Mouse (Mus musculus) midbrain, embryonic 12.5 days (tissue): ENCODE results near the gene Cd7. TPM values are rescaled to one million over a fixed set of nuclear protein-coding genes. Genes with fewer than 3 reads are reported as not detected.

Experiments
- ATAC-seq: fragments of 200-750 bp; cut with Nextera tagmentation; 2 replicates; pipeline ENCODE4 v1.8.0; 2017; ENCODE audit warnings: low read depth, moderate TSS enrichment, moderate library complexity; ENCODE audit not compliant: low FRiP score
- H3K27ac ChIP-seq: fragments of 300-500 bp; sonication (generic); replicated peaks from 2 replicates; pipeline ENCODE4 v1.5.1; 2016; ENCODE audit warnings: mild to moderate bottlenecking
- H3K27me3 ChIP-seq: fragments of 300-500 bp; sonication (generic); 2 replicates; pipeline ENCODE4 v1.6.1; 2016; ENCODE audit warnings: mild to moderate bottlenecking
- H3K36me3 ChIP-seq: fragments of 300-500 bp; sonication (generic); 2 replicates; pipeline ENCODE4 v1.6.1; 2016
- H3K4me1 ChIP-seq: fragments of 300-500 bp; sonication (generic); 2 replicates; pipeline ENCODE4 v1.6.1; 2016
- H3K4me2 ChIP-seq: fragments of 300-500 bp; sonication (generic); replicated peaks from 2 replicates; pipeline ENCODE4 v1.6.1; 2016; ENCODE audit warnings: mild to moderate bottlenecking, moderate library complexity
- H3K4me3 ChIP-seq: fragments of 300-500 bp; sonication (generic); 2 replicates; pipeline ENCODE4 v1.5.1; 2016; ENCODE audit warnings: mild to moderate bottlenecking
- H3K9ac ChIP-seq: fragments of 300-500 bp; sonication (generic); replicated peaks from 2 replicates; pipeline ENCODE4 v1.6.1; 2016; ENCODE audit warnings: mild to moderate bottlenecking, moderate library complexity
- H3K9me3 ChIP-seq: fragments of 300-500 bp; sonication (generic); 2 replicates; pipeline ENCODE4 v1.6.1; 2016; ENCODE audit warnings: mild to moderate bottlenecking
- WGBS: fragments of 180-500 bp; shearing (Covaris S2); methylation state at CpG from one replicate; pipeline ENCODE4 v1.1.7; 2016; 5-methylcytosine and 5-hydroxymethylcytosine counted together
- polyA plus RNA-seq: library from polyadenylated mRNA; unstranded; fragments of >200 nt; fragmentation: Nextera tagmentation; extraction: Ambion mirVana; gene quantifications from 2 replicates; pipeline ENCODE4 v1.2.1, GENCODE M21; 2016

Cd7 gene
- polyA plus RNA-seq, 1 experiment from 2014 or later, result not detected

DNA sequence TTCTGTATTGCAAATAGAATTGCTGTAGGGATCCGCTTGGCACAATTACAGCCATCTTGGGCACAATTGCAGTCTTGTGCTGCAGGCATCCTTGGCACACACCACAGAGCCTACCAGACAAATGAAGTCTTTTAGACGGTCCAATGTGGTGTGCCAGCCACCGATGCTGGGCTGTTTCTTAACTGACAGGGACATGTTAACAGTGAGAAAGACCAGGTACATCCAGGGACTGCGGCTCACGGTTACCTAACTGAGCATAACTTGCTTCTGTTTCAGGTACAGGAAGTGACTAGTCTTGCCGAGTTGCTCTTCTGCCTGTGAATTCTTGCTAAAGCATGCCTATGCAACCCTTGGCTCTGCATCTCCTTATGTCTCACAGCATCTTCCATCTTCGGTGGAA is 25.6 kb downstream of the Cd7 start:
- WGBS, result 87% methylated on average over 7 of the region's 7 CpGs
- no peak overlapping the region for H3K9ac ChIP-seq
- no peak for ATAC-seq
- no peak overlapping the region for H3K27ac ChIP-seq
- no peaks in the 10 kb centered on the region for H3K4me1 ChIP-seq
- no peak overlapping the region for H3K4me2 ChIP-seq
- no peaks in the 10 kb centered on the region for H3K9me3 ChIP-seq
- H3K36me3 ChIP-seq, result no peaks in the 10 kb centered on the region
- no peak overlapping the region for H3K4me3 ChIP-seq
- H3K27me3 ChIP-seq, result peaks cover 4% of the 10 kb centered on the region; the same call in 1 of the 2 replicates

DNA sequence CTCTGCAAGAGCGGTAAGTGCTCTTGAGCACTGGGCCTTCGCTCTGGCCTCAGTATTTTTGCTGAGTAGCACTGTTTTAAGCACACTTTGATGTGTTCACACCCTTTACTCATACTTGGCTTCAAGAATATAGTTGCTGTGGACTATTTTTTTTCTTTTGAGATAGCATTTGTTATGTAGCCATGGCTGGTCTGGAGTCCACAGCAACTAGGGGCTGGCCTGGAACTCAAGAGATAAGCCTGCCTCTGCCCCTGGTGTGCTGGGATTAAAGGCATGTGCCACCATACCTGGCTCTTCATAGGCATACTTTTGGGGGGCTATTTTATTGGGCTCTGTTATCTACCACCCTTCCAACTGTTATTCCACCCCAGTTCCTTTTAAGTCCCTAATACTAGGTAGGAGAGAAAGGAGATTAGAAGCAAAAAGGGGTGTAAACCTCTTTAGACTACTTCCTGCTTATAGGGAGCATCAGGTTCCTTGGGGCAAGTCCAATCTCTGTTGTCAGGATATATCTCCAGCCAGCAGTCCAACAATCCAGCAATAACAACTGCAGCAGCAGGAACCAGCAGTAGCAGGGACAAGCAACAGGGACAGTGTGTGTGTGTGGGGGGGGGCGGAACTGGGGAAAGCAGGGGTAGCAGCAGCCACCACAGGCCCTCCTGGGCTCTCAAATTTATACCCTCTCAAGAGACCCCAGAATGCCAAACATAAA is 29.0 kb downstream of the Cd7 start:
- Histone ChIP-seq H3K9ac (no peak overlapping the region), H3K27me3 (0 out of 2 replicates have a peak, but pooled peaks cover 4% of the 10 kb centered on the region), H3K4me2 (no peak overlapping the region), H3K4me3 (no peak overlapping the region), H3K9me3 (no peaks in the 10 kb centered on the region), H3K27ac (no peak overlapping the region), H3K36me3 (no peaks in the 10 kb centered on the region), H3K4me1 (no peaks in the 10 kb centered on the region)
- 88% methylated on average over 3 of the region's 3 CpGs for WGBS
- no peak for ATAC-seq

DNA sequence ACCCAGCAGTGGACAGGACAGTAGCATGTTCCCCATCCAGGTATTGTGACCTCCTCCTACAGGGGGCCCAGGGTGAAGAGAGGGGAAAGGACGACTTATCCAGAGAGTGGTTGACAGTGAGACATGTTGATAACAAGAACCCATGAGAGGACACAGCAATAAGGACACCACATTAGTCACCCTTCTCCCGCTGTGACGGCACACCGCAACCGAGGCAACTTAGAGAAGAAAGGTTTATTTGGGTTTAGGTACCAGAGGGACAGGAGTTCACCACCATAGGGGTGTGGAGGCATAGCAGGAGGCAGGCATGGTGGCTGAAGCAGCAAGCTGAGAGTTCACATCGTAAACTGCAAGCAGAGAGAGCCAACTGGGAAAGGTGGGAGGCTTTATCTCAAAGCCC is 33.0 kb downstream of the Cd7 start:
- Histone ChIP-seq H3K9ac (no peak overlapping the region), H3K4me3 (no peak overlapping the region), H3K27me3 (no peaks in the 10 kb centered on the region), H3K9me3 (no peaks in the 10 kb centered on the region), H3K4me1 (0 out of 2 replicates have a peak, but pooled peaks cover 3% of the 10 kb centered on the region), H3K27ac (no peak overlapping the region), H3K36me3 (no peaks in the 10 kb centered on the region), H3K4me2 (no peak overlapping the region)
- ATAC-seq, result no peak
- WGBS, result 80% methylated on average over 6 of the region's 6 CpGs

DNA sequence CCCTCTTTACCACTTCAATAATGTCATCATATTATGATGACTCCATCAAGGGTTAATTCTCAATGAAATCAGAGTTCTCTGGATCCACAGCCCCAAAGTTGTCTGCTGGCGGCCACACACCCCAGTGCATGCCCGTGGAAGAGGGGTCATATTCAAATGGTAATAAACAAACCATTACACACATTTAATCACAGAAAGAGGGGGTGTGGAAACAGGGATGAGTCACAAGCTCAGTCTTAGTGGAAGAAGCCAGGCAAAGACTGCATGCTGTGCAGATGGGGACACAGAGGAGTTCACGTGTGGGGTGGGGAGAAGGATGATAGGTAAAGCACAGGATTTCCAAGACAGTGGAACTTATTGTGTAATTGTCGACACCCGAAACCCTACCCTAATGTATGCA is 34.9 kb downstream of the Cd7 start:
- no peak for ATAC-seq
- H3K4me3 ChIP-seq, result no peak overlapping the region
- no peak overlapping the region for H3K9ac ChIP-seq
- no peaks in the 10 kb centered on the region for H3K36me3 ChIP-seq
- 0 out of 2 replicates have a peak, but pooled peaks cover 3% of the 10 kb centered on the region for H3K4me1 ChIP-seq
- no peak overlapping the region for H3K27ac ChIP-seq
- H3K4me2 ChIP-seq, result no peak overlapping the region
- H3K9me3 ChIP-seq, result no peaks in the 10 kb centered on the region
- WGBS, result 72% methylated on average over 5 of the region's 5 CpGs
- H3K27me3 ChIP-seq, result no peaks in the 10 kb centered on the region

DNA sequence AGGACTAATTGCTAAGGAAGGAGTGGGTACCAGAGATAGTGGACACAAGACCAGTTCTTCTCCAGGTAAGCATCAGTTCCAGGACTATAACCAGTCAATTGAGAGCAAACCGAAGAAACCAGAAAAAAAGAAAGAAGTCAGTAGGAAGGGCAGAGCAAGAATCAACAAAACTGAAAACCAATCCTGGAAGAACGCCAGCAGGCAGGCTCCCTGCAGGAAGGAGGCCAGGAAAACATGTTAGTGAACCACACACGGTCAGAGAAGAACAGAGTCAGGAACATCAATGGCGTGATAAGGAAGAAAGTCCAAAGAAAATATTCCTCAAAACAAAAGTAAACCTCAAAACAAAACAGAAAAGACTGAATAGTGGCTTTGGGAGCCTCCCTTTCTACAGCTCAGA is 37.3 kb downstream of the Cd7 start:
- Histone ChIP-seq H3K9me3 (no peaks in the 10 kb centered on the region), H3K9ac (no peak overlapping the region), H3K27ac (no peak overlapping the region), H3K36me3 (peaks cover 5% of the 10 kb centered on the region; the same call in 1 of the 2 replicates), H3K4me2 (no peak overlapping the region), H3K4me3 (no peak overlapping the region), H3K27me3 (no peaks in the 10 kb centered on the region), H3K4me1 (0 out of 2 replicates have a peak, but pooled peaks cover 3% of the 10 kb centered on the region)
- 76% methylated on average over 4 of the region's 4 CpGs for WGBS
- no peak for ATAC-seq

DNA sequence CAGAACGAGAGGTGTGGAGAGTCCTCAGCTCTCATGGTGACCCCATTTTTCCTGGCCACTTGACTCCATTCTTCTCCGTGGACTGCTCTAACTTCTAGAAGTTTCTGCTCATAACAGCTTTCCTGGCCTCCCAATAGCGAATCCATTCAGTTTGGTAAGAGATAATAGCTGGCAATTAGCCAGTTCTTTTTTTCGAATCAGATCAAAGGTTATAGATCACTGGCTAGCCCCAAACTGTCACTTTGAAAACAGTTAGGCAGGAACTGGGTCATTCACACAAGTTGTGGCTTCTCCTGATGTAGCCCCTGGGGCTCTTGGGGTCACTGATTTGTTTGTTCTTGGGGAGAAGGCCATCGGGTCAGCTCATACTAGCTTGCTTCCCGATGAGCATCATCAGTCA is 44.5 kb downstream of the Cd7 start:
- Histone ChIP-seq H3K27ac (no peak overlapping the region), H3K9me3 (no peaks in the 10 kb centered on the region), H3K27me3 (no peaks in the 10 kb centered on the region), H3K9ac (no peak overlapping the region), H3K4me1 (peaks cover 20% of the 10 kb centered on the region), H3K4me3 (no peak overlapping the region), H3K4me2 (no peak overlapping the region), H3K36me3 (peaks cover 5% of the 10 kb centered on the region; the same call in 1 of the 2 replicates)
- WGBS, result 89% methylated on average over 6 of the region's 6 CpGs
- no peak for ATAC-seq

DNA sequence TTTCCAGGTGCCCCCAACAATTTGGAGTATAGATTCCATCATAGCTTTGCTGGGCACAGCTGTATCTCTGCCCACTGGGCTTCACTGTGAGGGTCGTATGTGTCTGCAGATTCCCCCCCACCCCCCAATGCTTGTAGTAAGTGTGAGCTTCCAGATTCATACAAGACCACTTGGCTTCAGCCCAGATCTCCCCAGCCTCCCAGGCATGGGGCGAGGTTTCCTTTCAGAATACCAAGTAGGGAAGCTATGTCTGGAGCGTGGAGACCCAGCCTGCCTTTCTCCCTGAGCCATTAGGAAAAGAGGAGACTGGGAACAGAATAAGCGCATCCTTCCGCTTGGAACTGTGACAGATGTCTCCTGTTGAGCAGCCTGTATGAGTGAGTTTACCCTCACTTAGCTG is 45.6 kb downstream of the Cd7 start:
- ATAC-seq, result no peak
- no peak overlapping the region for H3K9ac ChIP-seq
- H3K27ac ChIP-seq, result no peak overlapping the region
- H3K36me3 ChIP-seq, result peaks cover 5% of the 10 kb centered on the region; the same call in 1 of the 2 replicates
- no peak overlapping the region for H3K4me3 ChIP-seq
- no peak overlapping the region for H3K4me2 ChIP-seq
- no peaks in the 10 kb centered on the region for H3K9me3 ChIP-seq
- H3K4me1 ChIP-seq, result peaks cover 32% of the 10 kb centered on the region
- H3K27me3 ChIP-seq, result no peaks in the 10 kb centered on the region
- WGBS, result 91% methylated on average over 5 of the region's 5 CpGs

DNA sequence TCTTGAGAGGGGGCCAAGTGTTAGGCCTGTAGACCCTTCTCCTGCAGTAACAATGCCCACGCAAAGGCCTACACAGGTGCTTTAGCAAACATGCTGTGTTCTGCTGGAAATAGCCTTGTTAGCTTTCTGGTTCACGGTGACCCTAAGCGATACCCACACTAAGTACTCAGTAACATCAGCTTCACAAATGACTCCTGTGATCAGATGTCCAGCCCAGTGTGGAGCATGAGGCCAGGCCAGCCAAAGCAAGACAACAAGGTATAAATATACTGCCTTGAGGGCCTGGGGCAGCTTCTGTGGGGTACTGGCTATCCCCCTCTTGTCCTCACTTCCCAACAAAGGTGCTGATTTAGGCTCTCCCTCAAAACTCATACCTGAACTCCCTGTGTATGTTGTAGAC is 46.1 kb downstream of the Cd7 start:
- no peak overlapping the region for H3K9ac ChIP-seq

DNA sequence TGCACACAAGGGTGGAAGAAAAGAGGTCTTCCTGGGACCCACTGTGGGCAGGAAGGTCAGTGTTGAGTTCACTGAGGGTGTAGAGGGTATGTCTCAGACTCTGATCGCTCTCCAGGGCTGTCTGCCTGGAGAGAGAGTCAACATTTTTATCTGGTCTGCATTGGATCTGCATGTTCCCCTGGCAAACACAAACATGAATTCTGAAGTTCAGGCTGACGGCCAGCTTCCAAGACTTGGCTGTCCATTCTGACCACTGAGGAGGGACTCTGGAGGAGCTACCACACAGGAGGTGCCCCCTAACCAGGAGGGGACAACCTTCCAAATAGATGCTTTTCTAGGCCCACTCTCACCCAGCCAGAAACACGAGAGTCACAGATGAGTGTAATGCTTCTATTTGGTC is 47.4 kb downstream of the Cd7 start:
- H3K27ac ChIP-seq, result peak overlapping the region; percentile 98
- no peaks in the 10 kb centered on the region for H3K9me3 ChIP-seq
- H3K27me3 ChIP-seq, result no peaks in the 10 kb centered on the region
- no peak for ATAC-seq
- WGBS, result 78% methylated on average over 3 of the region's 3 CpGs
- H3K36me3 ChIP-seq, result no peaks in the 10 kb centered on the region
- peak overlapping the region; percentile 92 for H3K4me2 ChIP-seq
- H3K9ac ChIP-seq, result peak overlapping the region; percentile 67
- H3K4me1 ChIP-seq, result peaks cover 48% of the 10 kb centered on the region
- H3K4me3 ChIP-seq, result peak overlapping the region; percentile 100

More for the DNA sequence above, 46.1 kb downstream of the Cd7 start:
- H3K27ac ChIP-seq, result no peak overlapping the region
- no peaks in the 10 kb centered on the region for H3K9me3 ChIP-seq
- peaks cover 37% of the 10 kb centered on the region for H3K4me1 ChIP-seq
- no peak overlapping the region for H3K4me3 ChIP-seq
- no peak overlapping the region for H3K4me2 ChIP-seq
- peaks cover 5% of the 10 kb centered on the region; the same call in 1 of the 2 replicates for H3K36me3 ChIP-seq
- no peaks in the 10 kb centered on the region for H3K27me3 ChIP-seq
- WGBS, result 96% methylated on average over 3 of the region's 3 CpGs
- no peak for ATAC-seq

DNA sequence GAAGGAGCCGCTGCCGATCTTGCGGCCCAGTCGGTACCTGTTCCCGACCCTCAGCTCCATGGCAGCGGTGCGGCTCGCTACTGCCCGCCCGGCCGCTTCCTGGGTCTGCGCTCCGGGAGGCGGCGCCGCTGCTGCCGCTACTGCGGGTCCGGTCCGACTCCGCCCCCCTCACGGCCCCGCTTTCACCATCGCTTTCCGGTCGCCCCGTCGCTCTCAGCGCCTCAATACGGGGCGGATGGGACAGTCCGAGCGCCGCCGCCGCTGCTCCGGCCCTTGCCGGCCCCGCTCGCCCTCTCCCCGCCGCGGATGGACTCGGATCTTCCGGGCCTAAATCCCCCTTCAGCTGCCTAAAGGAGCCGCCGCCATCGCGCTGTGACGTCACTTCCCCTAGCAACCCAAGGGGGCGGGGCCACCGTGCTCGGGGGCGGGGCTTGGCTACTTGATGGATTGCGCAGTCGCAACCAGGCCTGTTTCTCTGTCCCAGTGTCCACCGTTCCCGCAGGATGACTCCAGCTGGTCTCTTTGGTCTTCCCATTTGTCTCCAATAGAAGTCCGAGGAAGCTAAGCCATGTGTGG is 48.2 kb downstream of the Cd7 start, which contains the start of gene Csnk1d:
Gene Csnk1d, minus strand, starts transcription at position 380 of the 576 bp plus-strand sequence.
- Histone ChIP-seq H3K27me3 (no peaks in the 10 kb centered on the region), H3K4me1 (peaks cover 48% of the 10 kb centered on the region), H3K4me2 (peak within 1 kb of the TSS; percentile 92), H3K36me3 (peaks cover 6% of the 10 kb centered on the region), H3K4me3 (peak within 1 kb of the TSS; percentile 100), H3K9ac (peak within 1 kb of the TSS; percentile 100), H3K9me3 (no peaks in the 10 kb centered on the region), H3K27ac (peak within 1 kb of the TSS; percentile 98)
- WGBS, result under 1% methylated on average over 57 of the region's 59 CpGs
- ATAC-seq, result peak; percentile 89

DNA sequence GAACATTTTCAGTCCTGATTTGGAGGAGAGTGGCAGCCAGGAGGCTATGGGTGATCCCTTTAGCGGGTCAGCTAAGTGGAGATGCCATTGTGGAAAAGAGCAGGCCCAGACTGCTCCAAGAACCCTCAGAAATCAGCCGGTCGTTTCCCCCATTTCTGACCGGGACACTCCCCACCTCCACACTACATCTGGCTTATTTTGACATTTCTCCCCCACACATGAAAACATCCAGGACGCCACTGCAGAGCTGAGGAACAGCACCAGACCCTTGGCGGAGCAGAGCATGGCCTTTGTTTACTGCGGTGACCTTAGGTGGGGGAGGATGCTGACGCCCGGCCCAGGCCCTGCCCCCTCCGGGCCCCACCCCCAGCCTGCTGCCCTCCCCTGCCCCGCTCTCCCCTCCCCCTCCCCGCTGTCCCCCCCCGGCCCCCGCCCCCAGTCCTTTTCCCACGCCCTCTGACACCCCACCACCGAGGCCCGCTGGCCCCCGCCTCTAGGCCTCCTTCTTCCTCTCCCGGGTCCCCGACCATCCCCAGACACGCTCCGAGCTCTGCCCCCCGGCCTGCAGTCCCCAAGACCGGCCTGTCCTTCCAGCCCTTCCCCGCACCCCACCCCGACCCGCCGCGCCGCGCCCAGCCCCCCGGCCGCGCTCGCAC is 49.0 kb downstream of the Cd7 start:
- Histone ChIP-seq H3K9ac (peak overlapping the region; percentile 100), H3K4me3 (peak overlapping the region; percentile 100), H3K27me3 (no peaks in the 10 kb centered on the region), H3K27ac (peak overlapping the region; percentile 98), H3K9me3 (no peaks in the 10 kb centered on the region), H3K36me3 (peaks cover 13% of the 10 kb centered on the region), H3K4me2 (peak overlapping the region; percentile 92), H3K4me1 (peaks cover 48% of the 10 kb centered on the region)
- 1% methylated on average over 23 of the region's 35 CpGs for WGBS
- peak; percentile 55 for ATAC-seq

DNA sequence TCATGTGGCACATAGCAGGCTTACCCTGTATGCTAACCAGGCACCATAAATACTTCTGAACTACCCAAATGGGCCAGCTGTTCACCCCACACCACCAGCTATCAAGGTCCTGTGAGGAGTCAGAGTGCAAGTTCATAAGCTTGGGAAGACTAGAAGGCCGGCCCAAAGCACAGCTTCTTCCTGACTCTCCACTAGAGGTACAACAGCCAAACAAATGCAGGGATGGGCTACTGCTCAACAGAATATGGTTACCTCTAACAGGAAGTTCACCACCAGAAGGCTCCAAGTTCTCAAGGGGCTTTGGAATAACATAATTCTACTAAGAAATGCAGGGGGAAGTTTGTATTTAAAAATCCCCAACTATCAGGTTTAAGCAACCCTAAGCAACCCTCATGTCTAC is 49.7 kb downstream of the Cd7 start:
- 34% methylated on average over 1 of the region's 1 CpGs for WGBS
- no peaks in the 10 kb centered on the region for H3K9me3 ChIP-seq
- H3K36me3 ChIP-seq, result peaks cover 13% of the 10 kb centered on the region
- no peaks in the 10 kb centered on the region for H3K27me3 ChIP-seq
- peaks cover 48% of the 10 kb centered on the region for H3K4me1 ChIP-seq
- peak overlapping the region; percentile 100 for H3K4me3 ChIP-seq
- H3K27ac ChIP-seq, result no peak overlapping the region
- H3K9ac ChIP-seq, result peak overlapping the region; percentile 100
- H3K4me2 ChIP-seq, result peak overlapping the region; percentile 92
- no peak for ATAC-seq
